Mouse (Mus musculus): ENCODE measurements around the gene Susd6.
A peak's percentile ranks its signal among the peaks of the same experiment; 100 is the strongest.

Gene Susd6

GRCm38 (mm10) chr12:80883278-80883677 is 93.0 kb downstream of the Susd6 start:
- no peak for DNase-seq

- DNase-seq, result no peak
Measured at GRCm38 (mm10) chr12:80883881-80884280, 93.6 kb downstream of the Susd6 start.

- DNase-seq, result peak; percentile 78
Measured at GRCm38 (mm10) chr12:80885301-80886288, 95.3 kb downstream of the Susd6 start.

GRCm38 (mm10) chr12:80887036-80887435 is 96.7 kb downstream of the Susd6 start:
- no peak for DNase-seq

GRCm38 (mm10) chr12:80889331-80889730 is 99.0 kb downstream of the Susd6 start:
- no peak for DNase-seq

GRCm38 (mm10) chr12:80891074-80891473 is 100.8 kb downstream of the Susd6 start:
- DNase-seq, result no peak

GRCm38 (mm10) chr12:80893720-80894494 is 103.6 kb downstream of the Susd6 start:
- no peak for DNase-seq

- DNase-seq, result peak; percentile 82
Measured at GRCm38 (mm10) chr12:80894973-80895570, 104.8 kb downstream of the Susd6 start.

GRCm38 (mm10) chr12:80909631-80910030 is 119.3 kb downstream of the Susd6 start:
- DNase-seq, result no peak

- DNase-seq, result peak; percentile 78
Measured at GRCm38 (mm10) chr12:80917764-80918163, 127.5 kb downstream of the Susd6 start.

GRCm38 (mm10) chr12:80921301-80921700 is 131.0 kb downstream of the Susd6 start:
- DNase-seq, result no peak

GRCm38 (mm10) chr12:80922869-80923268 is 132.6 kb downstream of the Susd6 start:
- DNase-seq, result peak; percentile 51

GRCm38 (mm10) chr12:80923602-80924001 is 133.3 kb downstream of the Susd6 start:
- peak; percentile 40 for DNase-seq

GRCm38 (mm10) chr12:80924205-80924604 is 133.9 kb downstream of the Susd6 start:
- DNase-seq, result peak; percentile 80

- DNase-seq, result no peak
Measured at GRCm38 (mm10) chr12:80925919-80926318, 135.6 kb downstream of the Susd6 start.

- no peak for DNase-seq
Measured at GRCm38 (mm10) chr12:80926550-80926949, 136.2 kb downstream of the Susd6 start.

GRCm38 (mm10) chr12:80927518-80927917 is 137.2 kb downstream of the Susd6 start:
- DNase-seq, result no peak

- DNase-seq, result no peak
Measured at GRCm38 (mm10) chr12:80928881-80929280, 138.6 kb downstream of the Susd6 start.

- no peak for DNase-seq
Measured at GRCm38 (mm10) chr12:80930141-80930540, 139.8 kb downstream of the Susd6 start.
